Mouse (Mus musculus) liver, embryonic 14.5 days (tissue): ENCODE results near the gene Ccl24. TPM values are rescaled to one million over a fixed set of nuclear protein-coding genes. Genes with fewer than 3 reads are reported as not detected.

Experiments
- ATAC-seq: fragments of 200-750 bp; cut with Nextera tagmentation; 2 replicates; pipeline ENCODE4 v1.8.0; 2017; ENCODE audit warnings: moderate number of reproducible peaks, mild to moderate bottlenecking, moderate library complexity; ENCODE audit not compliant: insufficient read depth
- DNase-seq, 3 experiments: peaks; one replicate each; pipeline ENCODE4 v3.0.0-alpha.2; 2012 to 2013; ENCODE audit warnings: low read depth in 3 of 3, low spot score in 3 of 3
- H3K27ac ChIP-seq: fragments of 300-500 bp; sonication (generic); 2 replicates; pipeline ENCODE4 v1.5.1; 2014; ENCODE audit warnings: moderate library complexity, mild to moderate bottlenecking, control low read depth, inconsistent platforms
- H3K27me3 ChIP-seq: fragments of 300-500 bp; sonication (generic); 2 replicates; pipeline ENCODE4 v1.6.1; 2014; ENCODE audit warnings: mild to moderate bottlenecking, low read length, moderate library complexity; ENCODE audit not compliant: control insufficient read depth, insufficient read depth
- H3K36me3 ChIP-seq: fragments of 300-500 bp; sonication (generic); replicated peaks from 2 replicates; pipeline ENCODE4 v1.6.1; 2014; ENCODE audit warnings: low read depth; ENCODE audit not compliant: control insufficient read depth, insufficient read depth
- H3K4me1 ChIP-seq, 2 experiments: fragments of 200-500 bp in 1 of 2; fragments of 300-500 bp in 1 of 2; sonication (generic) in 1 of 2; replicated peaks; 2 replicates each; pipeline ENCODE4 v1.6.1; 2012 to 2014; ENCODE audit warnings: antibody characterized with exemption in 1 of 2, inconsistent platforms in 1 of 2, low read length in 1 of 2; ENCODE audit not compliant: control insufficient read depth in 2 of 2, insufficient read depth in 2 of 2
- H3K4me2 ChIP-seq: fragments of 300-500 bp; sonication (generic); 2 replicates; pipeline ENCODE4 v1.6.1; 2014; ENCODE audit warnings: low read depth, mild to moderate bottlenecking, control low read depth, moderate library complexity
- H3K4me3 ChIP-seq, 2 experiments: fragments of 200-500 bp in 1 of 2; fragments of 300-500 bp in 1 of 2; sonication (generic) in 1 of 2; 2 replicates each; pipeline ENCODE4 v1.5.1; 2012 to 2014; ENCODE audit warnings: low read depth in 2 of 2, low read length in 2 of 2, mild to moderate bottlenecking in 2 of 2, control low read depth in 1 of 2, inconsistent platforms in 1 of 2, moderate library complexity in 1 of 2; ENCODE audit not compliant: insufficient read depth in 1 of 2
- H3K9ac ChIP-seq: fragments of 300-500 bp; sonication (generic); replicated peaks from 2 replicates; pipeline ENCODE4 v1.6.1; 2014; ENCODE audit warnings: mild to moderate bottlenecking, control low read depth, moderate library complexity
- H3K9me3 ChIP-seq: fragments of 300-500 bp; sonication (generic); 2 replicates; pipeline ENCODE4 v1.6.1; 2016; ENCODE audit warnings: low read length, mixed read lengths; ENCODE audit not compliant: control insufficient read depth
- CTCF ChIP-seq: IDR thresholded peaks from 2 replicates; pipeline ENCODE4 v1.5.1; 2016; ENCODE audit warnings: antibody characterized with exemption, low read depth, control low read depth
- EP300 ChIP-seq: IDR thresholded peaks from 2 replicates; pipeline ENCODE4 v1.6.1; 2016; ENCODE audit warnings: antibody characterized with exemption, low read depth
- WGBS: fragments of 180-500 bp; shearing (Covaris S2); extraction: QIAGEN DNeasy Blood & Tissue Kit; methylation state at CpG from one replicate; pipeline ENCODE4 v1.1.7; 2014; ENCODE audit not compliant: insufficient replicate concordance; 5-methylcytosine and 5-hydroxymethylcytosine counted together
- polyA plus RNA-seq, 2 experiments: library from polyadenylated mRNA; depleted of rRNA in 1 of 2; stranded (reverse) in 1 of 2; unstranded in 1 of 2; fragments of >200 nt; fragmentation: Nextera tagmentation in 1 of 2; extraction: Ambion mirVana in 1 of 2; gene quantifications; 2 replicates each; pipeline versions ENCODE4 v1.2.1 to v1.2.3; 2012 to 2014

The Ccl24 gene
- polyA plus RNA-seq, 2 experiments, result 11.8 to 14.4 TPM

GRCm38 (mm10) chr5:135529964-135530363 is 42.9 kb downstream of the Ccl24 start:
- H3K36me3 ChIP-seq, result no peaks in the 10 kb centered on the region
- TF ChIP-seq EP300 (no peak), CTCF (no peak)
- ATAC-seq (no peak), DNase-seq (no peak)
- WGBS, result 42% methylated on average over 2 of the region's 2 CpGs
- no peaks in the 10 kb centered on the region for H3K9me3 ChIP-seq
- H3K27me3 ChIP-seq, result no peaks in the 10 kb centered on the region
- H3K4me3 ChIP-seq, result no peak overlapping the region
- no peak overlapping the region for H3K9ac ChIP-seq
- H3K27ac ChIP-seq, result no peak overlapping the region
- H3K4me2 ChIP-seq, result no peak overlapping the region
- H3K4me1 ChIP-seq, result no peaks in the 10 kb centered on the region

GRCm38 (mm10) chr5:135529310-135529709 is 43.5 kb downstream of the Ccl24 start:
- no peak for ATAC-seq
- H3K36me3 ChIP-seq, result no peaks in the 10 kb centered on the region
- H3K9ac ChIP-seq, result no peak overlapping the region
- H3K27me3 ChIP-seq, result no peaks in the 10 kb centered on the region
- DNase-seq, result no peak
- no peaks in the 10 kb centered on the region for H3K9me3 ChIP-seq
- H3K4me2 ChIP-seq, result no peak overlapping the region
- H3K4me3 ChIP-seq, result no peak overlapping the region
- no peak overlapping the region for H3K27ac ChIP-seq
- H3K4me1 ChIP-seq, result no peaks in the 10 kb centered on the region
- 53% methylated on average over 3 of the region's 3 CpGs for WGBS
- TF ChIP-seq CTCF, result no peak
- no peak for TF ChIP-seq EP300

GRCm38 (mm10) chr5:135527986-135528385 is 44.9 kb downstream of the Ccl24 start:
- DNase-seq, result no peak

GRCm38 (mm10) chr5:135524660-135525560 is 47.9 kb downstream of the Ccl24 start:
- ATAC-seq, result no peak
- 18% methylated on average over 11 of the region's 11 CpGs for WGBS
- Histone ChIP-seq H3K9ac (no peak overlapping the region), H3K4me2 (no peak overlapping the region), H3K27ac (no peak overlapping the region), H3K9me3 (no peaks in the 10 kb centered on the region), H3K4me3 (no peak overlapping the region), H3K27me3 (no peaks in the 10 kb centered on the region), H3K4me1 (no peaks in the 10 kb centered on the region), H3K36me3 (no peaks in the 10 kb centered on the region)
- DNase-seq, result no peak
- TF ChIP-seq CTCF (no peak), EP300 (no peak)

More at GRCm38 (mm10) chr5:135527986-135528385, 44.9 kb downstream of the Ccl24 start:
- Histone ChIP-seq H3K4me3 (no peak overlapping the region), H3K4me1 (no peaks in the 10 kb centered on the region), H3K36me3 (no peaks in the 10 kb centered on the region), H3K27me3 (no peaks in the 10 kb centered on the region), H3K4me2 (no peak overlapping the region), H3K27ac (no peak overlapping the region), H3K9ac (no peak overlapping the region), H3K9me3 (no peaks in the 10 kb centered on the region)
- TF ChIP-seq CTCF (no peak), EP300 (no peak)
- 47% methylated on average over 7 of the region's 7 CpGs for WGBS
- no peak for ATAC-seq

GRCm38 (mm10) chr5:135524087-135524486 is 48.8 kb downstream of the Ccl24 start:
- no peak for TF ChIP-seq CTCF
- TF ChIP-seq EP300, result no peak
- Histone ChIP-seq H3K27me3 (no peaks in the 10 kb centered on the region), H3K4me2 (no peak overlapping the region), H3K27ac (no peak overlapping the region), H3K4me3 (no peak overlapping the region), H3K36me3 (no peaks in the 10 kb centered on the region), H3K9me3 (no peaks in the 10 kb centered on the region), H3K9ac (no peak overlapping the region), H3K4me1 (no peaks in the 10 kb centered on the region)
- WGBS, result 63% methylated on average over 2 of the region's 2 CpGs
- ATAC-seq, result no peak
- no peak for DNase-seq
